11 mouse cellular contexts compared by ENCODE assay signal in the genomic region with DNA sequence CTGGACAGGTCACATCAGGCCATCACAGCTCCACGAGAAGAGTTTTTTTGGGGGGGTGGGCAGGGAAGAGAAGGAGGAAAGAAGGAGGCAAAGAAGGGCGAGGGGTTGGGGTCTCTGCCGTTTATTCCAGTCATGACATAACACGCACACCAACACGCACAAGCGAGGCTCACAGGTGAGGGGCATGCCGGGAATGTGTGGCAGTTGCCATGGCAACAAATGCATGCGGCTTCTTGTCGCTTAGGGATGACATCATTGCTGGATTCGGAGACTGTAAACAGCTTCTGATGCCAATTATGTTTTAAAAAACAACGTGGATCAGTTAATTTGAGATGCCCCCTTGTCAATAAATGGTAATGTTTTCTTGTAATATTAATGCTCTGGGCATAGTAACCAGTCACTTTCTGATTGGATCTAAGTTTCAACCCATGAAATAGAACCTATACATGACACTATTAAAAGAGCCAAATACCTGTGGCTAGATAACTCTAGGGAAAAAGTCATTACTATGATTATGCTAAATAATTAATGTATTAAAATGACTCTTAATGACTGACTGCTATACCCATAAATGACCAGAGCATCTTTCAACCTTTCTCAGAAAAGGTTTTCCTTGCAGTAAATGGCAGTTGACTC. TPM values are rescaled to one million over a fixed set of nuclear protein-coding genes. Genes with fewer than 3 reads are reported as not detected.
A peak's percentile ranks its signal among the peaks of the same experiment; 100 is the strongest.
DNase-seq lines count a peak whose midpoint lies in the region; ATAC-seq and TF ChIP-seq lines count a peak whose summit lies in the region.
"Had no signal": no experiment of that assay in that cellular context is flagged by ENCODE, and none has a peak within 500 bp of the region (broad histone marks: within the 10 kb centered on the region; RNA-seq: fewer than 3 reads in every experiment).

No protein-coding gene starts in this region.

- no peak overlapping the region for H3K27ac ChIP-seq in CH12.LX (ENCODE audit: insufficient read depth, low read depth)
- no peak overlapping the region for H3K27ac ChIP-seq in hindbrain, embryonic 14.5 days
- H3K27ac ChIP-seq: liver, embryonic 15.5 days had no signal

- H3K4me2 ChIP-seq in CH12.LX (ENCODE audit: insufficient read depth, low read depth, poor library complexity, severe bottlenecking) = peak overlapping the region; percentile 69; the same call in 1 of the 2 replicates
- peak overlapping the region; percentile 27 for H3K4me2 ChIP-seq in hindbrain, embryonic 14.5 days (replicated peaks)
- H3K4me2 ChIP-seq: liver, embryonic 15.5 days had no signal

- no peak for DNase-seq in CH12.LX (ENCODE audit: extremely low read depth)
- DNase-seq in cerebellum, adult 11-12 months = peak; percentile 24
- DNase-seq in hindbrain, embryonic 14.5 days (ENCODE audit: low spot score) = peak; percentile 76
- peak; percentile 55 to 56 for DNase-seq in left cerebral cortex, postnatal 36 days (ENCODE audit: low spot score in 2 of 2)
- DNase-seq in thymus, postnatal 36 days = no peak
- no peak for DNase-seq in gastrocnemius, postnatal 14 days
- DNase-seq in thymus, postnatal 4 days = no peak
- DNase-seq: heart, postnatal 14 days had no signal

- in situ Hi-C loops in CH12.LX (cut with MboI; ENCODE audit: low pct_ligation_motif_present, low pct_unique_long_range_greater_than_20kb, low sequenced_read_pairs) = no loop called here

- H3K4me3 ChIP-seq in CH12.LX (replicated peaks in 1 of 3; ENCODE audit: low read depth in 2 of 3, low read length in 2 of 3, poor library complexity in 1 of 3) = no peak overlapping the region
- no peak overlapping the region for H3K4me3 ChIP-seq in hindbrain, embryonic 14.5 days (replicated peaks; ENCODE audit: low read length)
- H3K4me3 ChIP-seq: liver, embryonic 15.5 days had no signal

- TF ChIP-seq POLR2A in CH12.LX (IDR thresholded peaks at IDR 0.05; ENCODE audit: low read depth, low read length) = no peak

- no peaks in the 10 kb centered on the region for H3K79me2 ChIP-seq in CH12.LX (replicated peaks; ENCODE audit: control insufficient read depth, extremely low read depth, insufficient read depth, poor library complexity, severe bottlenecking)

- H3K9ac ChIP-seq in CH12.LX (ENCODE audit: insufficient read depth, low read depth) = no peak overlapping the region
- no peak overlapping the region for H3K9ac ChIP-seq in hindbrain, embryonic 14.5 days
- H3K9ac ChIP-seq: liver, embryonic 15.5 days had no signal

- dilution Hi-C loops in CH12.LX (cut with MboI; ENCODE audit: extremely low pct_ligation_motif_present, extremely low pct_unique_long_range_greater_than_20kb, low sequenced_read_pairs) = no loop called here

- 56% methylated on average over 11 of the region's 11 CpGs for WGBS in hindbrain, embryonic 14.5 days

- TF ChIP-seq EP300 in CH12.LX (IDR thresholded peaks at IDR 0.05; ENCODE audit: low read length) = no peak

- intact Hi-C loops in left cerebral cortex, postnatal 36 days (cut with DNase I) = no loop called here
- intact Hi-C loops in gastrocnemius, postnatal 14 days (cut with DNase I; ENCODE audit: low total_unique reads) = no loop called here

- TF ChIP-seq CTCF in CH12.LX (conservative IDR thresholded peaks at IDR 0.05 in 1 of 2, IDR thresholded peaks at IDR 0.05 in 1 of 2; ENCODE audit: low read depth in 2 of 2, low read length in 2 of 2) = no peak

- peak; percentile 78 for ATAC-seq in hindbrain, embryonic 14.5 days (ENCODE audit: low FRiP score)
- no peak for ATAC-seq in megakaryocyte-erythroid progenitor cell, adult 5-6 weeks (replicated peaks; ENCODE audit: low FRiP score, low TSS enrichment, poor library complexity, severe bottlenecking)

- TF ChIP-seq RAD21 in CH12.LX (IDR thresholded peaks at IDR 0.05; ENCODE audit: low read depth, low read length) = no peak

- H3K9me3 ChIP-seq in CH12.LX (replicated peaks; ENCODE audit: low read length) = no peaks in the 10 kb centered on the region
- H3K9me3 ChIP-seq in hindbrain, embryonic 14.5 days (ENCODE audit: control insufficient read depth, low read length) = no peaks in the 10 kb centered on the region
- H3K9me3 ChIP-seq: liver, embryonic 15.5 days had no signal

- H3K36me3 ChIP-seq in CH12.LX (replicated peaks in 1 of 2; ENCODE audit: control insufficient read depth in 1 of 2, insufficient read depth in 1 of 2, low read length in 1 of 2) = no peaks in the 10 kb centered on the region
- no peaks in the 10 kb centered on the region for H3K36me3 ChIP-seq in hindbrain, embryonic 14.5 days (replicated peaks; ENCODE audit: control insufficient read depth, insufficient read depth)
- H3K36me3 ChIP-seq: liver, embryonic 15.5 days had no signal

- H3K27me3 ChIP-seq in CH12.LX (replicated peaks) = no peaks in the 10 kb centered on the region
- H3K27me3 ChIP-seq in hindbrain, embryonic 14.5 days (ENCODE audit: control insufficient read depth, insufficient read depth, low read length) = 0 out of 2 replicates have a peak, but pooled peaks cover 4% of the 10 kb centered on the region

- H3K4me1 ChIP-seq in CH12.LX (ENCODE audit: control insufficient read depth in 1 of 2, insufficient read depth in 2 of 2) = peaks cover 0 to 4% of the 10 kb centered on the region in 2 experiments; a peak in 2 of 4 replicates
- H3K4me1 ChIP-seq in hindbrain, embryonic 14.5 days (replicated peaks; ENCODE audit: control insufficient read depth, insufficient read depth, low read length) = no peaks in the 10 kb centered on the region
- H3K4me1 ChIP-seq: liver, embryonic 15.5 days had no signal

TF ChIP-seq in CH12.LX, 34 proteins besides CTCF, POLR2A, EP300 and RAD21:
- no peak for TF ChIP-seq NRF1 (IDR thresholded peaks at IDR 0.05; ENCODE audit: low read depth, low read length)
- TF ChIP-seq SIN3A (IDR thresholded peaks at IDR 0.05; ENCODE audit: low read length) = peak; percentile 34; the same call in 1 of the 2 replicates
- TF ChIP-seq HCFC1 (IDR thresholded peaks at IDR 0.05; ENCODE audit: low read depth, low read length) = peak; percentile 49
- no peak for TF ChIP-seq NELFE (IDR thresholded peaks at IDR 0.05; ENCODE audit: low read depth, low read length)
- TF ChIP-seq MAZ (IDR thresholded peaks at IDR 0.05; ENCODE audit: low read depth, low read length) = no peak
- TF ChIP-seq MEF2A (IDR thresholded peaks at IDR 0.05; ENCODE audit: borderline replicate concordance, low read depth, low read length) = no peak
- no peak for TF ChIP-seq E2F4 (IDR thresholded peaks at IDR 0.05; ENCODE audit: insufficient replicate concordance, low read depth, low read length)
- no peak for TF ChIP-seq ZNF384 (IDR thresholded peaks at IDR 0.05; ENCODE audit: low read depth, low read length)
- no peak for TF ChIP-seq KAT2A (IDR thresholded peaks at IDR 0.05; ENCODE audit: insufficient replicate concordance, low read length)
- no peak for TF ChIP-seq SMC3 (IDR thresholded peaks at IDR 0.05; ENCODE audit: low read depth, low read length)
- TF ChIP-seq UBTF (IDR thresholded peaks at IDR 0.05; ENCODE audit: low read depth, low read length) = no peak
- no peak for TF ChIP-seq ZC3H11A (IDR thresholded peaks at IDR 0.05; ENCODE audit: low read depth, low read length)
- no peak for TF ChIP-seq PAX5 (IDR thresholded peaks at IDR 0.05; ENCODE audit: low read length)
- TF ChIP-seq IRF4 (IDR thresholded peaks at IDR 0.05; ENCODE audit: low read depth, low read length) = no peak
- no peak for TF ChIP-seq CHD1 (IDR thresholded peaks at IDR 0.05; ENCODE audit: low read depth, low read length)
- TF ChIP-seq TBP (conservative IDR thresholded peaks at IDR 0.05; ENCODE audit: low read depth, low read length) = no peak
- TF ChIP-seq USF2 (conservative IDR thresholded peaks at IDR 0.05; ENCODE audit: low read depth, low read length) = no peak
- TF ChIP-seq USF1 (IDR thresholded peaks at IDR 0.05; ENCODE audit: low read depth, low read length) = no peak
- no peak for TF ChIP-seq JUN (IDR thresholded peaks at IDR 0.05; ENCODE audit: insufficient read depth, low read depth, low read length)
- no peak for TF ChIP-seq RCOR1 (conservative IDR thresholded peaks at IDR 0.05; ENCODE audit: low read depth, low read length)
- TF ChIP-seq GABPA (IDR thresholded peaks at IDR 0.05; ENCODE audit: insufficient replicate concordance, low read depth, low read length) = no peak
- no peak for TF ChIP-seq POLR2AphosphoS2 (IDR thresholded peaks at IDR 0.05; ENCODE audit: low read depth, low read length)
- TF ChIP-seq ZMIZ1 (IDR thresholded peaks at IDR 0.05; ENCODE audit: low read depth, low read length) = no peak
- no peak for TF ChIP-seq ETS1 (conservative IDR thresholded peaks at IDR 0.05; ENCODE audit: low read depth, low read length)
- no peak for TF ChIP-seq ZKSCAN1 (IDR thresholded peaks at IDR 0.05; ENCODE audit: borderline replicate concordance, low read depth, low read length)
- TF ChIP-seq CHD2 (IDR thresholded peaks at IDR 0.05; ENCODE audit: low read length) = no peak
- 0 out of 2 replicates have a peak, but pooled peaks have one; percentile 22 for TF ChIP-seq MYC (IDR thresholded peaks at IDR 0.05; ENCODE audit: low read depth, low read length)
- no peak for TF ChIP-seq TCF12 (IDR thresholded peaks at IDR 0.05; ENCODE audit: low read depth, low read length)
- TF ChIP-seq JUND (conservative IDR thresholded peaks at IDR 0.05; ENCODE audit: low read depth, low read length) = no peak
- no peak for TF ChIP-seq BHLHE40 (IDR thresholded peaks at IDR 0.05; ENCODE audit: low read depth, low read length)
- no peak for TF ChIP-seq MAX (IDR thresholded peaks at IDR 0.05; ENCODE audit: low read length)
- no peak for TF ChIP-seq MAFK (IDR thresholded peaks at IDR 0.05; ENCODE audit: insufficient replicate concordance, low read length)
- no peak for TF ChIP-seq ELF1 (IDR thresholded peaks at IDR 0.05; ENCODE audit: low read depth, low read length)
- TF ChIP-seq MXI1 (IDR thresholded peaks at IDR 0.05; ENCODE audit: low read depth, low read length) = peak; percentile 54; the same call in 1 of the 2 replicates
TF ChIP-seq in CH12.LX: peak in this region for 4.

RNA-seq across cellular contexts. Expression of a gene that starts 4.0 kb away (rescaled TPM):
- total RNA-seq in CH12.LX (2012; rRNA removed) (not detected in 2 replicates), CH12.LX (2014; rRNA removed) (not detected in 2 replicates)
- not detected in 2 replicates for polyA plus RNA-seq in CH12.LX (2012; ENCODE audit: insufficient read length, low read depth)
- 0.17 TPM in 1 of 2 replicates, not detected in the other for polyA plus RNA-seq in hindbrain, embryonic 14.5 days (2014; fragmentation: Nextera tagmentation; extraction: Ambion mirVana)
- not detected for total RNA-seq in left cerebral cortex, postnatal 36 days (2021)
- not detected in 2 replicates for total RNA-seq in megakaryocyte-erythroid progenitor cell, adult 5-6 weeks (2014; fragmentation: Nextera tagmentation)
- total RNA-seq in megakaryocyte-erythroid progenitor cell, adult 5-6 weeks (2017) = not detected in 2 replicates
- not detected for total RNA-seq in gastrocnemius, postnatal 14 days (2021)
- polyA plus RNA-seq: embryonic facial prominence, embryonic 11.5 days; liver, embryonic 15.5 days had no signal

Comparison
In these comparisons a context has a peak if more than half of its experiments do, and no peak if none do; other contexts are left out.
1. DNase-seq: peak in cerebellum, adult 11-12 months (single experiment), hindbrain, embryonic 14.5 days (single experiment) and left cerebral cortex, postnatal 36 days (2 of 2); none in CH12.LX (single experiment), thymus, postnatal 36 days (0 of 2), gastrocnemius, postnatal 14 days (single experiment) and thymus, postnatal 4 days (single experiment).